Mouse (Mus musculus) embryo, embryonic 9.5 days (tissue): ENCODE measurements at regions not wholly inside any gene's neighbourhood (a gene's known extent, or its start where the extent isn't known, plus 50 kb on each side); places are given as distances from the start of the nearest gene placed in this dataset.

Experiments used
- DNase-seq: peaks from one replicate; pipeline ENCODE4 v3.0.0-alpha.2; 2017; ENCODE audit errors: extremely low spot score

GRCm38 (mm10) chr8:126854121-126855055 lies 91.3 kb downstream of the Tomm20 start:
- no peak for DNase-seq

- peak; percentile 47 for DNase-seq
These were observed 92.8 kb downstream of the Tomm20 start for GRCm38 (mm10) chr8:126852663-126853390.

GRCm38 (mm10) chr8:126852184-126852583 lies 93.5 kb downstream of the Tomm20 start:
- no peak for DNase-seq

GRCm38 (mm10) chr8:126851780-126852179 lies 93.9 kb downstream of the Tomm20 start:
- DNase-seq, result no peak

GRCm38 (mm10) chr8:126850189-126850535 lies 95.5 kb downstream of the Tomm20 start:
- DNase-seq, result no peak

GRCm38 (mm10) chr8:126849411-126850188 lies 96.0 kb downstream of the Tomm20 start:
- peak; percentile 58 for DNase-seq

GRCm38 (mm10) chr8:126848369-126849105 lies 97.1 kb downstream of the Tomm20 start:
- no peak for DNase-seq

- no peak for DNase-seq
These were observed 97.8 kb downstream of the Tomm20 start for GRCm38 (mm10) chr8:126847664-126848353.

GRCm38 (mm10) chr8:126846188-126846565 lies 99.5 kb downstream of the Tomm20 start:
- DNase-seq, result no peak

- no peak for DNase-seq
These were observed 100.0 kb downstream of the Tomm20 start for GRCm38 (mm10) chr8:126845530-126846187.

GRCm38 (mm10) chr8:126844627-126845026 lies 101.0 kb downstream of the Tomm20 start:
- no peak for DNase-seq

GRCm38 (mm10) chr8:126841187-126841586 lies 104.5 kb downstream of the Tomm20 start:
- no peak for DNase-seq

- peak; percentile 80 for DNase-seq
These were observed 105.8 kb downstream of the Tomm20 start for GRCm38 (mm10) chr8:126839712-126840355.

- DNase-seq, result peak; percentile 83
These were observed 106.5 kb downstream of the Tomm20 start for GRCm38 (mm10) chr8:126839039-126839711.

GRCm38 (mm10) chr8:126838228-126838627 lies 107.4 kb downstream of the Tomm20 start:
- no peak for DNase-seq

GRCm38 (mm10) chr8:126837318-126838025 lies 108.2 kb downstream of the Tomm20 start:
- no peak for DNase-seq

- DNase-seq, result no peak
These were observed 110.1 kb downstream of the Tomm20 start for GRCm38 (mm10) chr8:126835554-126835953.
